Mouse (Mus musculus) forebrain, embryonic 14.5 days (tissue): Measurements from ENCODE around the gene Olfr1084. TPM values are rescaled to one million over a fixed set of nuclear protein-coding genes. Genes with fewer than 3 reads are reported as not detected.
"Not testable (repeated sequence)": the region's sequence is repeated elsewhere in the genome, so short reads cannot be mapped to it uniquely, and the experiment has no call there.

Experiments used
- ATAC-seq: fragments of 200-750 bp; cut with Nextera tagmentation; 2 replicates; pipeline ENCODE4 v1.8.0; 2017; ENCODE audit warnings: mild to moderate bottlenecking, moderate library complexity
- DNase-seq: peaks from one replicate; pipeline ENCODE4 v3.0.0-alpha.2; 2015; ENCODE audit warnings: low spot score
- H3K27ac ChIP-seq: fragments of 300-500 bp; sonication (generic); 2 replicates; pipeline ENCODE4 v1.5.1; 2014; ENCODE audit warnings: low read depth, mild to moderate bottlenecking, control low read depth, low read length, moderate library complexity
- H3K27me3 ChIP-seq: fragments of 300-500 bp; sonication (generic); replicated peaks from 2 replicates; pipeline ENCODE4 v1.6.1; 2014; ENCODE audit warnings: low read length, control low read depth, mixed read lengths; ENCODE audit not compliant: control insufficient read depth, insufficient read depth
- H3K36me3 ChIP-seq: fragments of 300-500 bp; sonication (generic); 2 replicates; pipeline ENCODE4 v1.6.1; 2014; ENCODE audit warnings: low read length, control low read depth; ENCODE audit not compliant: control insufficient read depth, insufficient read depth
- H3K4me1 ChIP-seq: fragments of 300-500 bp; sonication (generic); 2 replicates; pipeline ENCODE4 v1.6.1; 2014; ENCODE audit warnings: antibody characterized with exemption, low read length, control low read depth; ENCODE audit not compliant: control insufficient read depth, insufficient read depth
- H3K4me2 ChIP-seq: fragments of 300-500 bp; sonication (generic); 2 replicates; pipeline ENCODE4 v1.6.1; 2014; ENCODE audit warnings: mild to moderate bottlenecking, control low read depth, low read length
- H3K4me3 ChIP-seq: fragments of 300-500 bp; sonication (generic); 2 replicates; pipeline ENCODE4 v1.5.1; 2014; ENCODE audit warnings: low read depth, low read length, control low read depth
- H3K9ac ChIP-seq: fragments of 300-500 bp; sonication (generic); 2 replicates; pipeline ENCODE4 v1.6.1; 2014; ENCODE audit warnings: mild to moderate bottlenecking, low read length, control low read depth, moderate library complexity
- H3K9me3 ChIP-seq: fragments of 300-500 bp; sonication (generic); replicated peaks from 2 replicates; pipeline ENCODE4 v1.6.1; 2016; ENCODE audit warnings: low read length, control low read depth, mixed read lengths; ENCODE audit not compliant: control insufficient read depth
- WGBS: fragments of 180-500 bp; shearing (Covaris S2); extraction: QIAGEN DNeasy Blood & Tissue Kit; methylation state at CpG from one replicate; pipeline ENCODE4 v1.1.7; 2014; 5-methylcytosine and 5-hydroxymethylcytosine counted together
- polyA plus RNA-seq: library from polyadenylated mRNA; unstranded; fragments of >200 nt; fragmentation: Nextera tagmentation; extraction: Ambion mirVana; gene quantifications from 2 replicates; pipeline ENCODE4 v1.2.1, GENCODE M21; 2014

The Olfr1084 gene
- not detected in 2 replicates for polyA plus RNA-seq

DNA sequence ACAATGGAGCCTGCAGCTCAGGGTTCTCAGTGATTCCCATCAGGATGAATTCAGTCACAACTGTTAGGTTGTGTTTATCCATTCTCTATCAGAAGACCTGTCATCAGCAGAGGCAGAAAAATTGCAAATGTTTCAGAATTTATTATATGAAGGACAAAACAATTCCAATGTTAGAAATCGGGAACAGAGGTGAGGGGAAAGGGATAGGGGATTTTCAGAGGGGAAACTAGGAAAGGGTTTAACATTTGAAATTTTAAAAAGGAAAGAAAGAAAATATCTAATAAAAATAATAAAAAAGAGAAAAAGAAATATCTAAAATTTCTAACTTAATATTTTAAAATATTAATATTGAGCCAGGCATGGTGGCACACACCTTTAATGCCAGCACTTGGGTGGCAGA lies at the start of gene Olfr1084:
Gene Olfr1084 (minus strand): TSS at position 101 of the 400 bp plus-strand sequence.
- H3K36me3 ChIP-seq, H3K9ac ChIP-seq, H3K9me3 ChIP-seq, H3K27me3 ChIP-seq, DNase-seq, ATAC-seq, H3K4me2 ChIP-seq, H3K4me1 ChIP-seq, H3K4me3 ChIP-seq, H3K27ac ChIP-seq: not testable (repeated sequence)
- WGBS: 92% methylated on average over 1 of the region's 1 CpGs

DNA sequence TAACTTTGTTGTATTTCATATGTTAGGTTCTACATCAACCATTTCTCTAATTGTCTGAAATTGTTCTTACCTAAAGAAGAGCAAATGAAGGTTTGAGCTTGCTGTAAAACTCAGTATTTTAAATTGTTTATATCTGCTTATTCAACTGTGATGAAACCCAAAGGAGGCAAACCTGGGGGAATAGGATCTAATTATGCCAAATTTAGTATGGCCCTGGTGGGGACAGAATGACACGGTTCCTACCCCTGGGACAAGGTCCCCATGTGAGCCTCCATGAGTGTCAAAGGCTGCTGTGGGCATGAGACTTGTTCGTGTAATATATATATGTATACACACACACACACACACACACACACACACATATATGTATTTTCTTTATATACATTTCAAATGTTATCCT lies 40.5 kb upstream of the Olfr1084 start, which contains the start of gene Olfr1086:
Gene Olfr1086 (minus strand): TSS at position 101 of the 400 bp plus-strand sequence.
- no peak within 1 kb of the TSS for H3K9ac ChIP-seq
- no peak for ATAC-seq
- no peak within 1 kb of the TSS for H3K4me2 ChIP-seq
- H3K9me3 ChIP-seq: no peaks in the 10 kb centered on the region
- no peaks in the 10 kb centered on the region for H3K4me1 ChIP-seq
- 75% methylated on average over 2 of the region's 2 CpGs for WGBS
- no peak within 1 kb of the TSS for H3K27ac ChIP-seq
- no peak for DNase-seq
- no peaks in the 10 kb centered on the region for H3K27me3 ChIP-seq
- H3K36me3 ChIP-seq: no peaks in the 10 kb centered on the region
- no peak within 1 kb of the TSS for H3K4me3 ChIP-seq

DNA sequence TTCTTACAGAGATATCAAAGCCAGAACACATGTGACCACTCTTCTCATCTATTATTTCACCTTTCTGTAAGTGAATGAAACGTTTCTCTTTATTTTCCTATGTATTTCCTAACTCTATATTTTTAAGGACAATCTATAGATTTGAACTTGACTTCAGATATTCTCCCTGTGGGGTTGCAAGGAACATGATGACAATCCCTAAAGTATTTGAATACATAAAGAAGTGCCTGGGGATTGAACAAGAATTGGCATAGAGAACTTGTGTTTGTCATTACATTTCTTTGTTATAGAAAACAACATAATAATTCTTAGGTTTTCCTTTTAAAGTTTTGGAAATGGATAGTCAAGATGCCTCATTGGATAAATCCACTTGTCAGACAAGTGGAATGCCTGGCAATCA lies 22.4 kb upstream of the Olfr1084 start, which contains the start of gene Olfr1085:
Gene Olfr1085 (minus strand): TSS at position 101 of the 400 bp plus-strand sequence.
- H3K9me3 ChIP-seq: no peaks in the 10 kb centered on the region
- H3K4me3 ChIP-seq: no peak within 1 kb of the TSS
- ATAC-seq: no peak
- H3K9ac ChIP-seq: no peak within 1 kb of the TSS
- WGBS: 36% methylated on average over 1 of the region's 1 CpGs
- no peaks in the 10 kb centered on the region for H3K27me3 ChIP-seq
- no peaks in the 10 kb centered on the region for H3K4me1 ChIP-seq
- H3K4me2 ChIP-seq: no peak within 1 kb of the TSS
- DNase-seq: no peak
- H3K36me3 ChIP-seq: no peaks in the 10 kb centered on the region
- H3K27ac ChIP-seq: no peak within 1 kb of the TSS

DNA sequence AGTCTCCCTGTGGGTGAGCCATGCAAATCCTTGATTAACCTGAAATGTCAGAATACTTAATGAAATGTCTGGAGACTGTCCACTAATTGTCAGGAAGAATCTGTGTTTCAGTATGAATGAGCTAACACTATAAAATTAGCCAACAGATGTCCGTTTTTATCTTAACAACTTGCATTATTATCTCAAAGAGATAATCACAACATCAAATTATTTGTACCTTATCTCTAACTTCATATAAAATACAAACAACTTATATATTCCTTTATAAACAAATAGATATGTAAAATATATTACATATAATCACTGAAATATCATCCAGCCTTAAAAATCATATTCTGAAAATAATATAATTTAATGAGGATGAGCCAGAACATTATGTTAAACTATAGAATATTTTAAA lies 40.7 kb downstream of the Olfr1084 start, which contains the start of gene Olfr1082:
Gene Olfr1082 (minus strand): TSS at position 101 of the 400 bp plus-strand sequence.
- 55% methylated on average over 1 of the region's 1 CpGs for WGBS
- H3K4me2 ChIP-seq, H3K9ac ChIP-seq, H3K4me1 ChIP-seq, H3K9me3 ChIP-seq, H3K4me3 ChIP-seq, H3K27me3 ChIP-seq, DNase-seq, H3K27ac ChIP-seq, H3K36me3 ChIP-seq, ATAC-seq: not testable (repeated sequence)

Other genes starting within 250 kb of the Olfr1084 start
- not detected in 2 replicates for gene Olfr1061, start 225.7 kb downstream of the Olfr1084 start, polyA plus RNA-seq
- not detected in 2 replicates for gene Olfr1062, start 213.0 kb downstream of the Olfr1084 start, polyA plus RNA-seq
- not detected in 2 replicates for gene Olfr1065, start 189.1 kb downstream of the Olfr1084 start, polyA plus RNA-seq
- gene Olfr1066, start 183.5 kb downstream of the Olfr1084 start, polyA plus RNA-seq: not detected in 2 replicates
- not detected in 2 replicates for gene Olfr228, start 152.3 kb downstream of the Olfr1084 start, polyA plus RNA-seq
- gene Olfr1076, start 131.3 kb downstream of the Olfr1084 start, polyA plus RNA-seq: not detected in 2 replicates
- not detected in 2 replicates for gene Olfr1079, start 97.2 kb downstream of the Olfr1084 start, polyA plus RNA-seq
- gene Olfr1080, start 81.5 kb downstream of the Olfr1084 start, polyA plus RNA-seq: not detected in 2 replicates
- gene Olfr1082, start 40.8 kb downstream of the Olfr1084 start, polyA plus RNA-seq: not detected in 2 replicates
- not detected in 2 replicates for gene Olfr1085, start 22.3 kb upstream of the Olfr1084 start, polyA plus RNA-seq
- not detected in 2 replicates for gene Olfr1086, start 40.4 kb upstream of the Olfr1084 start, polyA plus RNA-seq
- not detected in 2 replicates for gene Olfr1087, start 58.7 kb upstream of the Olfr1084 start, polyA plus RNA-seq
- gene Olfr1089, start 94.0 kb upstream of the Olfr1084 start, polyA plus RNA-seq: not detected in 2 replicates
- not detected in 2 replicates for gene Olfr1090, start 119.3 kb upstream of the Olfr1084 start, polyA plus RNA-seq
- gene Olfr1093, start 142.8 kb upstream of the Olfr1084 start, polyA plus RNA-seq: not detected in 2 replicates
- not detected in 2 replicates for gene Olfr141, start 170.3 kb upstream of the Olfr1084 start, polyA plus RNA-seq
- not detected in 2 replicates for gene Olfr1094, start 184.9 kb upstream of the Olfr1084 start, polyA plus RNA-seq
- not detected in 2 replicates for gene Olfr1095, start 212.0 kb upstream of the Olfr1084 start, polyA plus RNA-seq
- not detected in 2 replicates for gene Gm13723, start 235.1 kb upstream of the Olfr1084 start, polyA plus RNA-seq